ENCODE assay signal across 22 mouse cellular contexts in the genomic region with DNA sequence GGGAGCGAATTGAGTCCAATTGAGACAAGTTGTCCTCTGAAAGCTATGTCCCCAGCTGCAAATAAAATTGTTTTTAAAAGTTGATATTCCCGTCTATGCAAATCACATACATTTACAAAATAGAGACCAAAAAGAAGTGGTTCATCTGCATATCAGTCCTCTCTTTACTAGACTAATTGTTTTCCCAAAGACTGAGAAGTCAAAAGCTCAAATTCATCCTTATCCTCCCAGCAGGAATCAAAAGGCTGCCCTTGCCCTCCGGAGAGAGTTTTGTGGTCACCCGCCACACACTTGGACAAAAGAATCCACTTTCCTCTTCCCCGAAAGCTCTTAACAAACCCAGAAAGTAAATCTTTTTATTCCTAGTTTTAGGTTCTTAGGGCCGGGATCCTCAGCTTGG.
"Had no signal": no experiment of that assay in that cellular context is flagged by ENCODE, and none has a peak within 500 bp of the region (broad histone marks: within the 10 kb centered on the region; RNA-seq: fewer than 3 reads in every experiment).

No protein-coding gene starts in this region.

- H3K36me3 ChIP-seq: lung, embryonic 15.5 days; midbrain, embryonic 10.5 days; midbrain, embryonic 12.5 days; neural tube, embryonic 13.5 days; neural tube, embryonic 15.5 days; stomach, embryonic 15.5 days had no signal

- H3K9ac ChIP-seq: liver, postnatal 0 days; lung, embryonic 15.5 days; midbrain, embryonic 12.5 days; neural tube, embryonic 13.5 days; neural tube, embryonic 15.5 days; stomach, embryonic 15.5 days had no signal

- H3K4me2 ChIP-seq: lung, embryonic 15.5 days; midbrain, embryonic 12.5 days; neural tube, embryonic 13.5 days; neural tube, embryonic 15.5 days; stomach, embryonic 15.5 days had no signal

- DNase-seq: liver, postnatal 0 days; lung, adult 2 months; lung, postnatal 10 days; lung, postnatal 4 days; midbrain, embryonic 14.5 days; retina, postnatal 1 day; right cerebral cortex, adult 18-20 months; right cerebral cortex, postnatal 25 days; right cerebral cortex, postnatal 4 days; spleen, adult 18-20 months; thymus, adult 2 months; thymus, postnatal 14 days; thymus, postnatal 36 days had no signal

- H3K4me1 ChIP-seq: lung, embryonic 15.5 days; stomach, embryonic 15.5 days had no signal

- ATAC-seq: liver, postnatal 0 days; midbrain, embryonic 16.5 days had no signal

- H3K27ac ChIP-seq: lung, embryonic 15.5 days; midbrain, embryonic 10.5 days; midbrain, embryonic 12.5 days; neural tube, embryonic 13.5 days; neural tube, embryonic 15.5 days; stomach, embryonic 15.5 days; stomach, postnatal 0 days had no signal

- H3K9me3 ChIP-seq: lung, embryonic 15.5 days; midbrain, embryonic 10.5 days; midbrain, embryonic 12.5 days; neural tube, embryonic 13.5 days; neural tube, embryonic 15.5 days; stomach, embryonic 15.5 days had no signal

- H3K4me3 ChIP-seq: lung, embryonic 15.5 days; midbrain, embryonic 10.5 days; midbrain, embryonic 12.5 days; myocyte; neural tube, embryonic 13.5 days; neural tube, embryonic 15.5 days; stomach, embryonic 15.5 days had no signal
